Mouse (Mus musculus) liver, embryonic 12.5 days (tissue): ENCODE data around the gene Gstp1. TPM values are rescaled to one million over a fixed set of nuclear protein-coding genes. Genes with fewer than 3 reads are reported as not detected.

Experiments used
- ATAC-seq: fragments of 200-750 bp; cut with Nextera tagmentation; 2 replicates; pipeline ENCODE4 v1.8.0; 2017; ENCODE audit warnings: moderate number of reproducible peaks, mild to moderate bottlenecking, moderate library complexity
- H3K27ac ChIP-seq: fragments of 300-500 bp; sonication (generic); 2 replicates; pipeline ENCODE4 v1.5.1; 2016; ENCODE audit warnings: mild to moderate bottlenecking
- H3K27me3 ChIP-seq: fragments of 300-500 bp; sonication (generic); replicated peaks from 2 replicates; pipeline ENCODE4 v1.6.1; 2016; ENCODE audit warnings: mild to moderate bottlenecking, moderate library complexity
- H3K36me3 ChIP-seq: fragments of 300-500 bp; sonication (generic); 2 replicates; pipeline ENCODE4 v1.6.1; 2016; ENCODE audit warnings: mild to moderate bottlenecking, moderate library complexity
- H3K4me1 ChIP-seq: fragments of 300-500 bp; sonication (generic); 2 replicates; pipeline ENCODE4 v1.6.1; 2016
- H3K4me2 ChIP-seq: fragments of 300-500 bp; sonication (generic); 2 replicates; pipeline ENCODE4 v1.6.1; 2016; ENCODE audit warnings: mild to moderate bottlenecking, moderate library complexity
- H3K4me3 ChIP-seq: fragments of 300-500 bp; sonication (generic); 2 replicates; pipeline ENCODE4 v1.5.1; 2016; ENCODE audit warnings: mild to moderate bottlenecking, moderate library complexity
- H3K9ac ChIP-seq: fragments of 300-500 bp; sonication (generic); 2 replicates; pipeline ENCODE4 v1.6.1; 2016; ENCODE audit warnings: mild to moderate bottlenecking, moderate library complexity
- H3K9me3 ChIP-seq: fragments of 300-500 bp; sonication (generic); replicated peaks from 2 replicates; pipeline ENCODE4 v1.6.1; 2016; ENCODE audit warnings: mild to moderate bottlenecking, moderate library complexity
- WGBS: fragments of 180-500 bp; shearing (Covaris S2); methylation state at CpG from one replicate; pipeline ENCODE4 v1.1.7; 2016; ENCODE audit not compliant: insufficient replicate concordance; 5-methylcytosine and 5-hydroxymethylcytosine counted together
- polyA plus RNA-seq: library from polyadenylated mRNA; unstranded; fragments of >200 nt; fragmentation: Nextera tagmentation; extraction: Ambion mirVana; gene quantifications from 2 replicates; pipeline ENCODE4 v1.2.1, GENCODE M21; 2016

Gene Gstp1
- polyA plus RNA-seq, 1 experiment from 2014 or later, result 622 TPM

- no peaks in the 10 kb centered on the region for H3K27me3 ChIP-seq
- H3K4me2 ChIP-seq, result peak within 1 kb of the TSS; percentile 73
- H3K9ac ChIP-seq, result peak within 1 kb of the TSS; percentile 66
- peaks cover 55% of the 10 kb centered on the region for H3K4me1 ChIP-seq
- no peaks in the 10 kb centered on the region for H3K9me3 ChIP-seq
- ATAC-seq, result peak; percentile 92
- peak within 1 kb of the TSS; percentile 40 for H3K4me3 ChIP-seq
- WGBS, result 22% methylated on average over 15 of the region's 15 CpGs
- 0 out of 2 replicates have a peak, but pooled peaks cover 2% of the 10 kb centered on the region for H3K36me3 ChIP-seq
- peak within 1 kb of the TSS; percentile 84 for H3K27ac ChIP-seq
Measured at GRCm38 (mm10) chr19:4059069-4059740, 21.4 kb upstream of the Gstp1 start, which contains the start of gene Gstp3. TSS of gene Gstp3 (minus strand) at chr19:4059569.

GRCm38 (mm10) chr19:4058581-4058980 is 20.8 kb upstream of the Gstp1 start:
- no peaks in the 10 kb centered on the region for H3K27me3 ChIP-seq
- peak overlapping the region; percentile 73 for H3K4me2 ChIP-seq
- peak overlapping the region; percentile 84 for H3K27ac ChIP-seq
- 87% methylated on average over 5 of the region's 5 CpGs for WGBS
- 0 out of 2 replicates have a peak, but pooled peaks cover 2% of the 10 kb centered on the region for H3K36me3 ChIP-seq
- peaks cover 52% of the 10 kb centered on the region for H3K4me1 ChIP-seq
- H3K9ac ChIP-seq, result peak overlapping the region; percentile 66
- no peak for ATAC-seq
- H3K4me3 ChIP-seq, result peak overlapping the region; percentile 40
- H3K9me3 ChIP-seq, result no peaks in the 10 kb centered on the region

- H3K4me1 ChIP-seq, result peaks cover 52% of the 10 kb centered on the region
- H3K4me3 ChIP-seq, result no peak overlapping the region
- no peak overlapping the region for H3K9ac ChIP-seq
- H3K27me3 ChIP-seq, result no peaks in the 10 kb centered on the region
- no peak for ATAC-seq
- WGBS, result 77% methylated on average over 7 of the region's 7 CpGs
- H3K36me3 ChIP-seq, result 0 out of 2 replicates have a peak, but pooled peaks cover 2% of the 10 kb centered on the region
- H3K9me3 ChIP-seq, result no peaks in the 10 kb centered on the region
- peak overlapping the region; percentile 84 for H3K27ac ChIP-seq
- peak overlapping the region; percentile 73 for H3K4me2 ChIP-seq
Measured at GRCm38 (mm10) chr19:4057962-4058361, 20.2 kb upstream of the Gstp1 start.

- Histone ChIP-seq H3K36me3 (0 out of 2 replicates have a peak, but pooled peaks cover 2% of the 10 kb centered on the region), H3K27me3 (no peaks in the 10 kb centered on the region), H3K9me3 (no peaks in the 10 kb centered on the region), H3K9ac (no peak overlapping the region), H3K4me3 (no peak overlapping the region), H3K4me2 (no peak overlapping the region), H3K4me1 (peaks cover 52% of the 10 kb centered on the region), H3K27ac (0 out of 2 replicates have a peak overlapping the region, but pooled peaks have one; percentile 84)
- ATAC-seq, result no peak
- WGBS, result 80% methylated on average over 13 of the region's 13 CpGs
Measured at GRCm38 (mm10) chr19:4057389-4057788, 19.6 kb upstream of the Gstp1 start.

- 52% methylated on average over 4 of the region's 4 CpGs for WGBS
- Histone ChIP-seq H3K4me3 (no peak overlapping the region), H3K9ac (no peak overlapping the region), H3K36me3 (0 out of 2 replicates have a peak, but pooled peaks cover 2% of the 10 kb centered on the region), H3K27me3 (no peaks in the 10 kb centered on the region), H3K27ac (peak overlapping the region; percentile 46), H3K9me3 (no peaks in the 10 kb centered on the region), H3K4me2 (no peak overlapping the region), H3K4me1 (peaks cover 52% of the 10 kb centered on the region)
- no peak for ATAC-seq
Measured at GRCm38 (mm10) chr19:4056727-4057126, 18.9 kb upstream of the Gstp1 start.

- ATAC-seq, result no peak
- WGBS, result 51% methylated on average over 15 of the region's 15 CpGs
- Histone ChIP-seq H3K4me2 (no peak overlapping the region), H3K9ac (no peak overlapping the region), H3K27me3 (no peaks in the 10 kb centered on the region), H3K27ac (peak overlapping the region; percentile 46; the same call in 1 of the 2 replicates), H3K4me1 (peaks cover 52% of the 10 kb centered on the region), H3K36me3 (0 out of 2 replicates have a peak, but pooled peaks cover 2% of the 10 kb centered on the region), H3K9me3 (peaks cover 3% of the 10 kb centered on the region; the same call in 1 of the 2 replicates), H3K4me3 (no peak overlapping the region)
Measured at GRCm38 (mm10) chr19:4055947-4056693, 18.3 kb upstream of the Gstp1 start.

- Histone ChIP-seq H3K4me3 (no peak overlapping the region), H3K4me1 (peaks cover 50% of the 10 kb centered on the region), H3K27ac (no peak overlapping the region), H3K4me2 (no peak overlapping the region), H3K27me3 (no peaks in the 10 kb centered on the region), H3K36me3 (0 out of 2 replicates have a peak, but pooled peaks cover 2% of the 10 kb centered on the region), H3K9ac (no peak overlapping the region), H3K9me3 (peaks cover 4% of the 10 kb centered on the region; the same call in 1 of the 2 replicates)
- 64% methylated on average over 8 of the region's 8 CpGs for WGBS
- no peak for ATAC-seq
Measured at GRCm38 (mm10) chr19:4055216-4055946, 17.6 kb upstream of the Gstp1 start.

GRCm38 (mm10) chr19:4054613-4055012 is 16.8 kb upstream of the Gstp1 start:
- H3K9ac ChIP-seq, result no peak overlapping the region
- no peak overlapping the region for H3K27ac ChIP-seq
- H3K9me3 ChIP-seq, result peaks cover 4% of the 10 kb centered on the region; the same call in 1 of the 2 replicates
- no peak for ATAC-seq
- H3K27me3 ChIP-seq, result no peaks in the 10 kb centered on the region
- H3K4me3 ChIP-seq, result no peak overlapping the region
- peaks cover 42% of the 10 kb centered on the region for H3K4me1 ChIP-seq
- H3K36me3 ChIP-seq, result 0 out of 2 replicates have a peak, but pooled peaks cover 2% of the 10 kb centered on the region
- 73% methylated on average over 5 of the region's 5 CpGs for WGBS
- no peak overlapping the region for H3K4me2 ChIP-seq

- ATAC-seq, result no peak
- H3K4me1 ChIP-seq, result peaks cover 24% of the 10 kb centered on the region
- 65% methylated on average over 5 of the region's 5 CpGs for WGBS
- peaks cover 4% of the 10 kb centered on the region; the same call in 1 of the 2 replicates for H3K9me3 ChIP-seq
- H3K9ac ChIP-seq, result no peak overlapping the region
- no peak overlapping the region for H3K4me3 ChIP-seq
- H3K36me3 ChIP-seq, result 0 out of 2 replicates have a peak, but pooled peaks cover 2% of the 10 kb centered on the region
- H3K27ac ChIP-seq, result no peak overlapping the region
- no peaks in the 10 kb centered on the region for H3K27me3 ChIP-seq
- no peak overlapping the region for H3K4me2 ChIP-seq
Measured at GRCm38 (mm10) chr19:4052516-4053030, 14.8 kb upstream of the Gstp1 start.

- H3K9ac ChIP-seq, result no peak overlapping the region
- H3K4me3 ChIP-seq, result no peak overlapping the region
- H3K36me3 ChIP-seq, result no peaks in the 10 kb centered on the region
- 51% methylated on average over 10 of the region's 10 CpGs for WGBS
- H3K27me3 ChIP-seq, result no peaks in the 10 kb centered on the region
- no peak for ATAC-seq
- peaks cover 26% of the 10 kb centered on the region for H3K4me1 ChIP-seq
- H3K9me3 ChIP-seq, result peaks cover 4% of the 10 kb centered on the region; the same call in 1 of the 2 replicates
- no peak overlapping the region for H3K4me2 ChIP-seq
- no peak overlapping the region for H3K27ac ChIP-seq
Measured at GRCm38 (mm10) chr19:4051741-4052515, 14.1 kb upstream of the Gstp1 start.

- Histone ChIP-seq H3K9me3 (peaks cover 4% of the 10 kb centered on the region; the same call in 1 of the 2 replicates), H3K4me3 (no peak overlapping the region), H3K4me2 (no peak overlapping the region), H3K4me1 (peaks cover 26% of the 10 kb centered on the region), H3K36me3 (no peaks in the 10 kb centered on the region), H3K27me3 (no peaks in the 10 kb centered on the region), H3K27ac (no peak overlapping the region), H3K9ac (no peak overlapping the region)
- ATAC-seq, result no peak
- WGBS, result 86% methylated on average over 5 of the region's 5 CpGs
Measured at GRCm38 (mm10) chr19:4051016-4051415, 13.2 kb upstream of the Gstp1 start.
